Mouse (Mus musculus) bone marrow macrophage, adult 2 months (primary cell): ENCODE data around the gene Hormad2.

ENCODE experiments used
- CTCF ChIP-seq: IDR thresholded peaks from 2 replicates; pipeline ENCODE4 v1.5.1; 2012; ENCODE audit warnings: low read depth, mild to moderate bottlenecking, low read length, moderate library complexity
- POLR2A ChIP-seq: IDR thresholded peaks from 2 replicates; pipeline ENCODE4 v1.6.1; 2012; ENCODE audit warnings: mild to moderate bottlenecking, low read depth, low read length, borderline replicate concordance

GRCm38 (mm10) chr11:4319212-4319955, 121.5 kb downstream of the Hormad2 start:
- no peak for TF ChIP-seq POLR2A
- TF ChIP-seq CTCF, result no peak
